Mouse (Mus musculus) limb, embryonic 14.5 days (tissue): ENCODE results near the gene Kif9. TPM values are rescaled to one million over a fixed set of nuclear protein-coding genes. Genes with fewer than 3 reads are reported as not detected.

Source experiments
- ATAC-seq: fragments of 200-750 bp; cut with Nextera tagmentation; 2 replicates; pipeline ENCODE4 v1.8.0; 2017; ENCODE audit warnings: low read depth, moderate number of reproducible peaks, moderate TSS enrichment; ENCODE audit not compliant: low FRiP score
- DNase-seq: peaks from one replicate; pipeline ENCODE4 v3.0.0-alpha.2; 2015; ENCODE audit warnings: low spot score
- H3K27ac ChIP-seq: fragments of 300-500 bp; sonication (generic); replicated peaks from 2 replicates; pipeline ENCODE4 v1.5.1; 2014; ENCODE audit warnings: low read depth, mild to moderate bottlenecking, low read length, moderate library complexity, mixed read lengths
- H3K27me3 ChIP-seq: fragments of 300-500 bp; sonication (generic); 2 replicates; pipeline ENCODE4 v1.6.1; 2014; ENCODE audit warnings: low read length, mixed read lengths; ENCODE audit not compliant: control insufficient read depth, insufficient read depth
- H3K36me3 ChIP-seq: fragments of 300-500 bp; sonication (generic); 2 replicates; pipeline ENCODE4 v1.6.1; 2014; ENCODE audit warnings: mild to moderate bottlenecking, low read length, moderate library complexity, mixed read lengths; ENCODE audit not compliant: control insufficient read depth, insufficient read depth
- H3K4me1 ChIP-seq: fragments of 300-500 bp; sonication (generic); 2 replicates; pipeline ENCODE4 v1.6.1; 2014; ENCODE audit warnings: antibody characterized with exemption, low read length, mixed read lengths; ENCODE audit not compliant: control insufficient read depth, insufficient read depth
- H3K4me2 ChIP-seq: fragments of 300-500 bp; sonication (generic); replicated peaks from 2 replicates; pipeline ENCODE4 v1.6.1; 2014; ENCODE audit warnings: low read depth, mild to moderate bottlenecking, low read length, moderate library complexity; ENCODE audit not compliant: severe bottlenecking
- H3K4me3 ChIP-seq: fragments of 300-500 bp; sonication (generic); replicated peaks from 2 replicates; pipeline ENCODE4 v1.5.1; 2014; ENCODE audit warnings: low read length
- H3K9ac ChIP-seq: fragments of 300-500 bp; sonication (generic); 2 replicates; pipeline ENCODE4 v1.6.1; 2014; ENCODE audit warnings: mild to moderate bottlenecking, low read depth, low read length, moderate library complexity; ENCODE audit not compliant: severe bottlenecking
- H3K9me3 ChIP-seq: fragments of 300-500 bp; sonication (generic); 2 replicates; pipeline ENCODE4 v1.6.1; 2016; ENCODE audit warnings: low read length; ENCODE audit not compliant: control insufficient read depth
- POLR2A ChIP-seq: fragments of 200-500 bp; IDR thresholded peaks from 2 replicates; pipeline ENCODE4 v1.8.0; 2012; ENCODE audit warnings: inconsistent platforms, mild to moderate bottlenecking, moderate library complexity, borderline replicate concordance; ENCODE audit not compliant: insufficient read depth, insufficient read length; ENCODE audit errors: extremely low read depth
- WGBS: fragments of 180-500 bp; shearing (Covaris S2); extraction: QIAGEN DNeasy Blood & Tissue Kit; methylation state at CpG from one replicate; pipeline ENCODE4 v1.1.7; 2014; 5-methylcytosine and 5-hydroxymethylcytosine counted together
- polyA plus RNA-seq, 2 experiments: library from polyadenylated mRNA; depleted of rRNA in 1 of 2; stranded (reverse) in 1 of 2; unstranded in 1 of 2; fragments of >200 nt; fragmentation: Nextera tagmentation in 1 of 2; extraction: Ambion mirVana in 1 of 2; gene quantifications; 2 replicates each; pipeline versions ENCODE4 v1.2.1 to v1.2.3; 2012 to 2014

The Kif9 gene
- polyA plus RNA-seq, 2 experiments: 0.77 to 0.94 TPM

DNA sequence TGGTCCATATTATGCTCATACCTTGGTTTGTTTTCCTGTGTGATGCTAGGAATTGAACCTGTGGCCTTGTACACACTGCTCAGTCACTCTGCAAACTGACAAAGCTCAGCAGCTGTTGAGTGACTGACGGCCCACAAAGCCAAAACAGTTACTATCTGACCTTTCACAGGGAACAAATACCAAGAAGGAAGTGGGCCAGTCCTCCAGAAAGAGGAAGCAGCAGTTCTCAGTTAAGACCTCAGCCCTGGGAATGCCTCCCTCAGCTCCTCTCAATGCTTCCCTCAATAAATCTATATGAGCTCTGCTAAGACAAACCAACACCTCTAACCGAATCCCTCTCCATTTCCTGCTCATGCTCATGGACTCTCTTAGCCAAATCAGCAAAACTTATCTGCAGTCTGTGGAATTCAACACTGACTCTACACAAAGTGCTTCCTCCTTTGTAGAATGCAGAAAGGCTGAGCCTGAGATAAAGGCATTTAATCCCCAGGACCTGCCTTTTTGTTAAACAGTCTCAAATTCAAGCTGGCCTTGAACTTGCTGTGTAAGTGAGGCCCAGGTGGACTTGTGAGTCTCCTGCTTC, 17.5 kb upstream of the Kif9 start:
- H3K4me1 ChIP-seq: no peaks in the 10 kb centered on the region
- no peak overlapping the region for H3K9ac ChIP-seq
- H3K4me2 ChIP-seq: no peak overlapping the region
- H3K4me3 ChIP-seq: no peak overlapping the region
- H3K36me3 ChIP-seq: peaks cover 10% of the 10 kb centered on the region
- 70% methylated on average over 2 of the region's 2 CpGs for WGBS
- no peak for TF ChIP-seq POLR2A
- H3K27me3 ChIP-seq: no peaks in the 10 kb centered on the region
- H3K27ac ChIP-seq: no peak overlapping the region
- DNase-seq (no peak), ATAC-seq (no peak)
- no peaks in the 10 kb centered on the region for H3K9me3 ChIP-seq

DNA sequence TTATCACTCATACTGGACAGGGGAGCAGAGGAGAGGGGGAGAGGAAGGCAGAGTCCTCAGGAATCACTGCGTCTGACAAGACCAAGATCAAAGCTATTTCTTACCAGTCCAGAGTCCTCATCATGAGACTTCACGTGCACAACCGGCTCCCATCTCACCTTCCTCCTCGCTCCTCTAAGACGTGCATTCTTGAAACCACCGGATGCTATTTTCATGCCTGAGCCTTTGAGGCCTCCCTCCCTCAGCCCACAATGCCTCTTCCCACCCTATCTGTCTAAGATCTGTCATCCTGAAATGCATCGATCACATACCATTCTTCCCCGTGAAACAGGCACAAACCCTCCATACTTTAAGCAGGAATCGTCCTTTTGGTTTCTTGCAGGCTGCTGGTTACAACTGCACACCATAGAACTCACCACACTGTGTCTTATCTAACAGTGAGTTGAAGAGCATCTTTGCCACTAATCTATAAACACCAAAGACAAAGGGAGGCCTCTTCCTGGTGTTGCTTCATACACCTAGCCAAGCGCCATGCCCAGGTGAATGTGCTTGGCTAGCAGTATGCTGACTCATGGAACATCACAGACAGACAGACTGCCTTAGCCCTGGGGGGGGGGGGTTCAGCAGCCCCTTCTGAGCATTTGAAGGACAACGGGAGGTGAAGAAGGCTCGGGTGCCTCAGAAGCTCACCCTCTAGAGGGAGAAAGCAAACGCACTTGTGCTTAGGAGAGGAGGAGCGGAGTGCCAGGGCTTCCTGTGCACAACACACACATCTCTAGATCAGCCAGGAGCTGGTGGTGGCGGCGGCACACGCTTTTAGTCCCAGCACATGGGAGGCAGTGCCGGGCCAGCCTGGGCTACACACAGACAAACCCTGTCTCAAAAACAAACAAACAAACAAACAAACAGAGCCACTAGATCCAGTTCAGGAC, 15.6 kb upstream of the Kif9 start:
- Histone ChIP-seq H3K4me1 (no peaks in the 10 kb centered on the region), H3K9me3 (no peaks in the 10 kb centered on the region), H3K36me3 (peaks cover 3% of the 10 kb centered on the region; the same call in 1 of the 2 replicates), H3K4me3 (no peak overlapping the region), H3K27me3 (no peaks in the 10 kb centered on the region), H3K4me2 (no peak overlapping the region), H3K9ac (no peak overlapping the region), H3K27ac (no peak overlapping the region)
- WGBS: 80% methylated on average over 18 of the region's 18 CpGs
- DNase-seq (no peak), ATAC-seq (no peak)
- no peak for TF ChIP-seq POLR2A

DNA sequence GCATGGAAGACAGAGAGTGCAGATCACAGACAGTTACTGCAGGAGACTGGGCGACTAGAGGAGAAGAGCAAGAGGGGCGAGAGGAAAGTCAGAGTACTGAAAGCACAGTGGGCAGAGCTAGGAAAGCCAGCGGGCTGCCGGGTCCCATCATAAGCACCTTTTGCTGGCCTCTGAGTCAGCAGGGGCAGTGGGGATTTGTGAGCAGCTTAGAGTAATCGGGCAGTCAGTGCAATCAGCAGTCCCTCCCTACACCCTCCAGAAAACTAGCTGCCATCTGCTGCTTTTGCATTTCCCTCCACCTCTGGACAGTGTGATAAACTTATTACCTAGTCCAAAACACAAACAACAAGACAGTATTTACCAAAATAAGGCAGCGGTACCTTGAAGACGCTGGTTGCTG, 14.4 kb upstream of the Kif9 start:
- Histone ChIP-seq H3K4me1 (no peaks in the 10 kb centered on the region), H3K4me3 (no peak overlapping the region), H3K9me3 (no peaks in the 10 kb centered on the region), H3K27ac (no peak overlapping the region), H3K9ac (no peak overlapping the region), H3K4me2 (no peak overlapping the region), H3K27me3 (no peaks in the 10 kb centered on the region), H3K36me3 (peaks cover 3% of the 10 kb centered on the region; the same call in 1 of the 2 replicates)
- no peak for TF ChIP-seq POLR2A
- no peak for DNase-seq
- 82% methylated on average over 7 of the region's 7 CpGs for WGBS
- no peak for ATAC-seq

DNA sequence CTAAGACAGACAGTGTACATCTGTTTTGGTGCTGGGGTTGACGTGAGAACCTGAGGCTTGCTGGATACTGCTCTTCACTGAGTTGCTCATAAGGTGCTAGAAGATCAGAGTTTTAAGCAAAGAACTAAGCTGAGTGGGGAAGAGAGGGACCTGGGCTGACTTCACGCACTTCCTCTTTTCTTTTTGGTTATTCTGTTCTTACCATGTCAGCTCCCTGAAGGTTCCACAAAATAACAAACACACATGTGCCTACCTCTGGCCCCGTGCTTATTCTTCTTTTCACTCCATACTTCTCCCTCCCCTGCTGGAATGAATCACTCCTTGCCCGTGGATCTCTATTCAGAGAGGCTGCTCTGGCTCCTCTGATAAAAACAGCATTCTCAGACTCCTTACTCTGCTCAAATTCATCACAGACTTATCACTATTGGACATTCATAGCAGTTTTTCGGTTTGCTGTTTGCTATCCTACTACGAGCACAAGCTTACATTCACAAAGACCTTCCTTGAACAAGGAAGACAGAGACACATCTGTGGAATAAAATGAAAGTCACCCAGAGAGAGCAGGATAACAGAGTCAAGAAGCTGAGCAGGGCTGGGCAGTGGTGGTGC, 12.7 kb upstream of the Kif9 start:
- no peak overlapping the region for H3K27ac ChIP-seq
- DNase-seq (no peak), ATAC-seq (no peak)
- no peaks in the 10 kb centered on the region for H3K4me1 ChIP-seq
- no peak overlapping the region for H3K9ac ChIP-seq
- WGBS: 92% methylated on average over 6 of the region's 6 CpGs
- H3K27me3 ChIP-seq: no peaks in the 10 kb centered on the region
- H3K9me3 ChIP-seq: no peaks in the 10 kb centered on the region
- H3K36me3 ChIP-seq: peaks cover 7% of the 10 kb centered on the region
- H3K4me3 ChIP-seq: no peak overlapping the region
- H3K4me2 ChIP-seq: no peak overlapping the region
- no peak for TF ChIP-seq POLR2A

DNA sequence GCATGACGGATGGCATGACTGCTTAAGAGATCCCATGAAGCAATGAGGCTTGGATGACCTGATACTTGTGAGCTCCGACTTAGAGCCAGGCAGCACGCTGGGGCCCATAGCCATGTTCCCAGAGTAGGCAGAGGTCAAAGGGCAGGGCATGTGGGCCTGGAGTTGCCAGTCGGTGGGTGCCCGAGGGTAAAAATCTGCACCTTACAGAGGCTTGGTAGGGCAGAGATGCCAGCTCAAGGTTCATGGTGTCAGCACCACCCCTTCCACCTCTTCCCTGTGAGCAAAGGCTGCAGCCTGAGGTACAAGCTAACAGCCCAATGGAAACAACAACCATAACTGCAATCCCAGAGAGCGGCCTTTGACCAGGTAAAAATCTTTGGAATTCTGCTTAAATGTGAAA, 11.4 kb upstream of the Kif9 start:
- H3K36me3 ChIP-seq: peaks cover 7% of the 10 kb centered on the region
- H3K4me3 ChIP-seq: no peak overlapping the region
- TF ChIP-seq POLR2A: no peak
- H3K9ac ChIP-seq: no peak overlapping the region
- WGBS: 91% methylated on average over 6 of the region's 6 CpGs
- no peak for DNase-seq
- H3K27me3 ChIP-seq: no peaks in the 10 kb centered on the region
- H3K9me3 ChIP-seq: no peaks in the 10 kb centered on the region
- H3K4me2 ChIP-seq: no peak overlapping the region
- no peak for ATAC-seq
- no peaks in the 10 kb centered on the region for H3K4me1 ChIP-seq
- H3K27ac ChIP-seq: no peak overlapping the region
